Mouse (Mus musculus) intestine, postnatal 0 days (tissue): ENCODE data around the gene Cdca3. TPM values are rescaled to one million over a fixed set of nuclear protein-coding genes. Genes with fewer than 3 reads are reported as not detected.

Experiments
- ATAC-seq: fragments of 200-750 bp; cut with Nextera tagmentation; 2 replicates; pipeline ENCODE4 v1.8.0; 2017; ENCODE audit warnings: mild to moderate bottlenecking, moderate TSS enrichment, moderate library complexity
- H3K27ac ChIP-seq: fragments of 300-500 bp; sonication (generic); 2 replicates; pipeline ENCODE4 v1.5.1; 2014; ENCODE audit warnings: mild to moderate bottlenecking, low read depth, low read length, moderate library complexity
- H3K27me3 ChIP-seq: fragments of 300-500 bp; sonication (generic); replicated peaks from 2 replicates; pipeline ENCODE4 v1.6.1; 2014; ENCODE audit warnings: low read length, mixed read lengths; ENCODE audit not compliant: control insufficient read depth, insufficient read depth
- H3K36me3 ChIP-seq: fragments of 300-500 bp; sonication (generic); 2 replicates; pipeline ENCODE4 v1.6.1; 2014; ENCODE audit warnings: mild to moderate bottlenecking, moderate library complexity; ENCODE audit not compliant: control insufficient read depth, insufficient read depth
- H3K4me1 ChIP-seq: fragments of 300-500 bp; sonication (generic); replicated peaks from 2 replicates; pipeline ENCODE4 v1.6.1; 2014; ENCODE audit warnings: antibody characterized with exemption, low read length, mixed read lengths; ENCODE audit not compliant: control insufficient read depth, insufficient read depth
- H3K4me2 ChIP-seq: fragments of 300-500 bp; sonication (generic); replicated peaks from 2 replicates; pipeline ENCODE4 v1.6.1; 2014; ENCODE audit warnings: low read depth, mild to moderate bottlenecking, moderate library complexity
- H3K4me3 ChIP-seq: fragments of 300-500 bp; sonication (generic); 2 replicates; pipeline ENCODE4 v1.5.1; 2014; ENCODE audit warnings: low read depth, low read length
- H3K9ac ChIP-seq: fragments of 300-500 bp; sonication (generic); 2 replicates; pipeline ENCODE4 v1.6.1; 2014; ENCODE audit warnings: mild to moderate bottlenecking, low read depth, low read length
- H3K9me3 ChIP-seq: fragments of 300-500 bp; sonication (generic); 2 replicates; pipeline ENCODE4 v1.6.1; 2016; ENCODE audit warnings: mixed run types; ENCODE audit not compliant: control insufficient read depth
- CTCF ChIP-seq: sonication (generic); IDR thresholded peaks from 2 replicates; pipeline ENCODE4 v1.5.1; 2016; ENCODE audit warnings: low read depth, mild to moderate bottlenecking, control low read depth, antibody characterized with exemption, moderate library complexity
- WGBS: fragments of 180-500 bp; shearing (Covaris S2); extraction: QIAGEN DNeasy Blood & Tissue Kit; methylation state at CpG from one replicate; pipeline ENCODE4 v1.1.7; 2014; 5-methylcytosine and 5-hydroxymethylcytosine counted together
- polyA plus RNA-seq: library from polyadenylated mRNA; unstranded; fragments of >200 nt; fragmentation: Nextera tagmentation; extraction: Ambion mirVana; gene quantifications from 2 replicates; pipeline ENCODE4 v1.2.1, GENCODE M21; 2015

The Cdca3 gene
- polyA plus RNA-seq, 1 experiment from 2014 or later = 57.4 TPM

DNA sequence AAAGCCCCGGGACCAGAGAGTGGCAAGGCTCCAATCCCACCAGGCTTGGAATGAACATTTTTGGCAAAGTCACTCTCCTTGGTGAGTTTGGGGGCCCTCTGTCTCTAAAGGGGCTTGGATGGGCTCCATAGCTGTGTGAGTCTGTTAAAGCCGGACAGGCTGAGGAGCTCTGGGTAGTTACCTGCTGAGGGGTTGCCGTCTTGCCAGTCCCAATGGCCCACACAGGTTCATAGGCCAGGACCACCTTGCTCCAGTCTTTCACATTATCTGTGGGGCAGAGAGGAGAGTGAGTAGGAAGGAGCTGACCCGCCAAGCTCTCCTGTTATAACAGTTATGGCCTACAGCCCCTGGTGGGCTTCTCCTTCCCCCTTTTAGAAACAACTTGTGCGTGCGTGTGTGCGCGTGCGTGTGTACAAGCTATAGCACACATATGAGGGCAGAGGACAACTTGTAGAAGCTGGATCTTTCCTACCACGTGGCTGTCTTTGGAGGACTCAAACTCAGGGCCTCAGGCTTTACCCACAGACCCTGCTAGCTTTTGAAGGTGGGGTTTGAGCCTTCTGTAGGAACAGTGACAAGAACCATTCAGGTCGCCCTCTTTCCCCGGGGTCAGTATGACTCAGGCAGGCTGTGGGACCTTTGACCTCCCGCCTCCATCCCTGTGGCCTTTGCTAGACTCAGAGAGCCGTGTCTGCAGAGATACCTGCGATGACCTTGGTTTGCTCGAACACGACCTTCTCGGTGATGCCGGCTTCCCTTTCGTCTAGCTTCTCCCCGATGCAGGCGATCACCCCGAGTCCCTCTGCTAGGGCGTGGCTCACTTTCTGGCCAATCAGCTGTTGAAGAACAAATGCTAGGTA is 17.4 kb upstream of the Cdca3 start:
- 60% methylated on average over 24 of the region's 24 CpGs for WGBS
- no peak for TF ChIP-seq CTCF
- H3K27ac ChIP-seq = peak overlapping the region; percentile 88; the same call in 1 of the 2 replicates
- H3K4me2 ChIP-seq = peak overlapping the region; percentile 70
- H3K9me3 ChIP-seq = no peaks in the 10 kb centered on the region
- H3K27me3 ChIP-seq = no peaks in the 10 kb centered on the region
- H3K4me3 ChIP-seq = peak overlapping the region; percentile 59
- no peak for ATAC-seq
- peaks cover 42% of the 10 kb centered on the region; the same call in 1 of the 2 replicates for H3K36me3 ChIP-seq
- H3K9ac ChIP-seq = peak overlapping the region; percentile 31; the same call in 1 of the 2 replicates
- H3K4me1 ChIP-seq = peaks cover 17% of the 10 kb centered on the region

DNA sequence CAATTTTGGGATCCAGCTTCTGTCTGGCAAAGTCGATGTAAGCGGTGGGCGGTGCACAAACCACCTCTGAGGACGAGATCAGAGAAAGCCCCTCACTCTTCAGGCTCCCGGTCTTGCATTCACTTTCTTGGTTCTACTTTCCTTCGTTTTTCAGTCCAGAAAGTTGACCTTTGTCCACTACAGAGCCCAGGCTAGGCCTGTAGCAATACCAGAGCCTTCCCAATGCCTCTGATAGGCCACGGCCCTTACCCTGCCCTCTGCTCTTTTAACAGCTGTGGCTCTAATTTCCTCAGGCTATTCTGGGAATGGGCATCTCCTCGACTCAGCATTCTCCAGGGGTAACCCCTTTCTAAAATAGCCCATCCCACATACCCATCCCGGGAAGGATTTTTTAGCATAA is 16.5 kb upstream of the Cdca3 start:
- H3K36me3 ChIP-seq = peaks cover 51% of the 10 kb centered on the region
- 8% methylated on average over 9 of the region's 9 CpGs for WGBS

DNA sequence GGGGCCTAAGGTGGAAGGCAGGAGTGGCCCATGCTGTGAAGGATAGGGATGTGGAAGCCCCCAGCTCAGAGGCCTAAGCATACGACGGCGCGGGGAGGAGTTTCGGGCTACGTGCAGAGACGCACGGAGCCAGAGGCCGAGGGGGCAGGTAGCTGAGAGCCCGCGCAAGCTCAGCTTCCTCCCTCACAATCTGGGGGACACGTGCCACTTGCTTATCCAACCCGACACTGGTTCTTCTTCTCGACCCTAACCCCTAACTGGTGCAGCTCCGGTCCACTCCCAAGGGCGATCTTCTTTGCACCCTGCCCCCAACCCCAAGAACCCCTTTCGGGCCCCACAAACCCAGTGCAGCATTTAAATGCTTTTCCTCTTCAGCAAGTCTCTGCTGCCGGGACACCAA is 15.9 kb upstream of the Cdca3 start:
- H3K9ac ChIP-seq = peak overlapping the region; percentile 68
- TF ChIP-seq CTCF = no peak
- peak overlapping the region; percentile 70 for H3K4me2 ChIP-seq
- peaks cover 13% of the 10 kb centered on the region; the same call in 1 of the 2 replicates for H3K4me1 ChIP-seq
- H3K4me3 ChIP-seq = peak overlapping the region; percentile 59
- H3K27me3 ChIP-seq = no peaks in the 10 kb centered on the region
- peaks cover 57% of the 10 kb centered on the region for H3K36me3 ChIP-seq
- H3K9me3 ChIP-seq = no peaks in the 10 kb centered on the region
- under 1% methylated on average over 18 of the region's 18 CpGs for WGBS
- peak overlapping the region; percentile 88 for H3K27ac ChIP-seq
- ATAC-seq = peak; percentile 48

More for the DNA sequence above, 16.5 kb upstream of the Cdca3 start:
- H3K4me2 ChIP-seq = peak overlapping the region; percentile 70
- peak overlapping the region; percentile 59 for H3K4me3 ChIP-seq
- peak overlapping the region; percentile 68 for H3K9ac ChIP-seq
- H3K27me3 ChIP-seq = no peaks in the 10 kb centered on the region
- peak overlapping the region; percentile 88; the same call in 1 of the 2 replicates for H3K27ac ChIP-seq
- TF ChIP-seq CTCF = no peak
- H3K9me3 ChIP-seq = no peaks in the 10 kb centered on the region
- no peak for ATAC-seq
- peaks cover 13% of the 10 kb centered on the region; the same call in 1 of the 2 replicates for H3K4me1 ChIP-seq

DNA sequence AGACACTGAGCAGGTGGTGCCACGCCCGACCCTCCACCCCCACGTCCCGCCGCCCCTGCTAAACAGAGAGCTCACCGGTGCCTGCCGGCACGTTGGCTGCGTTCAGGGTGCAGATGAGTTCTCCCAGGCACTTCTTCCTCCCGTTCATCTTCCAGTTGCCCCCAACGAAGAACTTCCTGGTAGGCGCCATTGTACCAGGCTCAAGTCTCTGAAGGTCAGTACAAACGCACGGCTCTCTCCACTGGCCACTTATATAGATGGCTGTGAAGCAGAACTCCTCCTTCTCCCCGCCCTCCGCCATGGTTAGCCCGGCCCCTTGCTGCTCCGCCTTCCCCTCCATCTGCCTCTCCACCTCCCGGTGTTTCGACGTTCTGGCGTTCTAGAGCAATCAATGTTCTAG is 15.4 kb upstream of the Cdca3 start, which contains the start of gene Tpi1:
Gene Tpi1 (minus strand): TSS at position 364 of the 400 bp plus-strand sequence.
- peak within 1 kb of the TSS; percentile 70 for H3K4me2 ChIP-seq
- peak; percentile 84 for ATAC-seq
- peak within 1 kb of the TSS; percentile 88 for H3K27ac ChIP-seq
- H3K27me3 ChIP-seq = no peaks in the 10 kb centered on the region
- peaks cover 13% of the 10 kb centered on the region; the same call in 1 of the 2 replicates for H3K4me1 ChIP-seq
- no peaks in the 10 kb centered on the region for H3K9me3 ChIP-seq
- H3K36me3 ChIP-seq = peaks cover 59% of the 10 kb centered on the region
- no peak; the same call in 1 of the 2 replicates for TF ChIP-seq CTCF
- peak within 1 kb of the TSS; percentile 68 for H3K9ac ChIP-seq
- under 1% methylated on average over 22 of the region's 22 CpGs for WGBS
- H3K4me3 ChIP-seq = peak within 1 kb of the TSS; percentile 59

DNA sequence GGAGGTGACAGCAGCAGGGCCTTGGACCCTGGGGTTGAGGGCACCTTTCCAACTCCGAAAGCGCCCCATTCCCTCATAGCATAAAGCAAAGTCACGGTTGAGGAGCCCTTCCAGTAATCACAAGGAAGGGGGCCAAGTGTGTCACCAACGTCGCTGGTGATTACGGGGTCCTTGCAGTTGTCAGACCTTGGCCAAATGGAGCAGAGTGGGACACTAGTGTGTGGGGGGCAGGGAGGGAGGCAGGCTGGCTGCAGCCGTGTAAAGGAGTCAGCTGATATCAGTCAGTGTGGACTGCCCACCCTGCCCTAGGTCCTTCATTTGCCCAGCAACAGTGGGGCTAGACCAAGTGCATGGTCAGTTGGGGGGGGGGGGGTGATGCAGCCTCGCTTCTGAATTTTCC is 14.9 kb upstream of the Cdca3 start:
- 39% methylated on average over 8 of the region's 8 CpGs for WGBS
- no peak overlapping the region for H3K9ac ChIP-seq
- no peaks in the 10 kb centered on the region for H3K27me3 ChIP-seq
- TF ChIP-seq CTCF = no peak
- ATAC-seq = peak; percentile 17; the same call in 1 of the 2 replicates
- 0 out of 2 replicates have a peak overlapping the region, but pooled peaks have one; percentile 15 for H3K27ac ChIP-seq
- peaks cover 13% of the 10 kb centered on the region; the same call in 1 of the 2 replicates for H3K4me1 ChIP-seq
- H3K4me2 ChIP-seq = peak overlapping the region; percentile 70
- no peaks in the 10 kb centered on the region for H3K9me3 ChIP-seq
- H3K4me3 ChIP-seq = peak overlapping the region; percentile 59
- peaks cover 62% of the 10 kb centered on the region for H3K36me3 ChIP-seq
